Mouse (Mus musculus) lung, embryonic 15.5 days (tissue): ENCODE data around the gene Fam189a1. TPM values are rescaled to one million over a fixed set of nuclear protein-coding genes. Genes with fewer than 3 reads are reported as not detected.

Source experiments
- ATAC-seq: fragments of 200-750 bp; cut with Nextera tagmentation; 2 replicates; pipeline ENCODE4 v1.8.0; 2017; ENCODE audit warnings: moderate number of reproducible peaks, borderline replicate concordance; ENCODE audit not compliant: low FRiP score, low TSS enrichment; ENCODE audit errors: extremely low read depth
- H3K27ac ChIP-seq: fragments of 300-500 bp; sonication (generic); 2 replicates; pipeline ENCODE4 v1.5.1; 2015; ENCODE audit warnings: moderate library complexity, mild to moderate bottlenecking, inconsistent platforms
- H3K27me3 ChIP-seq: fragments of 300-500 bp; sonication (generic); 2 replicates; pipeline ENCODE4 v1.6.1; 2015; ENCODE audit warnings: inconsistent platforms
- H3K36me3 ChIP-seq: fragments of 300-500 bp; sonication (generic); 2 replicates; pipeline ENCODE4 v1.6.1; 2015; ENCODE audit warnings: inconsistent platforms
- H3K4me1 ChIP-seq: fragments of 300-500 bp; sonication (generic); 2 replicates; pipeline ENCODE4 v1.6.1; 2015; ENCODE audit warnings: inconsistent platforms
- H3K4me2 ChIP-seq: fragments of 300-500 bp; sonication (generic); 2 replicates; pipeline ENCODE4 v1.6.1; 2015; ENCODE audit warnings: inconsistent platforms, mild to moderate bottlenecking, moderate library complexity
- H3K4me3 ChIP-seq: fragments of 300-500 bp; sonication (generic); 2 replicates; pipeline ENCODE4 v1.5.1; 2015; ENCODE audit warnings: mild to moderate bottlenecking, inconsistent platforms
- H3K9ac ChIP-seq: fragments of 300-500 bp; sonication (generic); 2 replicates; pipeline ENCODE4 v1.6.1; 2015; ENCODE audit warnings: inconsistent platforms
- H3K9me3 ChIP-seq: fragments of 300-500 bp; sonication (generic); 2 replicates; pipeline ENCODE4 v1.6.1; 2016; ENCODE audit warnings: inconsistent platforms
- WGBS: fragments of 180-500 bp; shearing (Covaris S2); methylation state at CpG from one replicate; pipeline ENCODE4 v1.1.7; 2015; 5-methylcytosine and 5-hydroxymethylcytosine counted together
- polyA plus RNA-seq: library from polyadenylated mRNA; unstranded; fragments of >200 nt; fragmentation: Nextera tagmentation; extraction: Ambion mirVana; gene quantifications from 2 replicates; pipeline ENCODE4 v1.2.1, GENCODE M21; 2015

Gene Fam189a1
- polyA plus RNA-seq, 1 experiment from 2014 or later: 0.44 TPM

GRCm38 (mm10) chr7:64776708-64777489 is 379.5 kb downstream of the Fam189a1 start:
- Histone ChIP-seq H3K4me2 (no peak overlapping the region), H3K9me3 (no peaks in the 10 kb centered on the region), H3K27ac (peak overlapping the region; percentile 48; the same call in 1 of the 2 replicates), H3K36me3 (no peaks in the 10 kb centered on the region), H3K4me3 (no peak overlapping the region), H3K4me1 (no peaks in the 10 kb centered on the region), H3K9ac (no peak overlapping the region), H3K27me3 (no peaks in the 10 kb centered on the region)
- WGBS: 70% methylated on average over 13 of the region's 13 CpGs
- no peak; the same call in 1 of the 2 replicates for ATAC-seq

DNA sequence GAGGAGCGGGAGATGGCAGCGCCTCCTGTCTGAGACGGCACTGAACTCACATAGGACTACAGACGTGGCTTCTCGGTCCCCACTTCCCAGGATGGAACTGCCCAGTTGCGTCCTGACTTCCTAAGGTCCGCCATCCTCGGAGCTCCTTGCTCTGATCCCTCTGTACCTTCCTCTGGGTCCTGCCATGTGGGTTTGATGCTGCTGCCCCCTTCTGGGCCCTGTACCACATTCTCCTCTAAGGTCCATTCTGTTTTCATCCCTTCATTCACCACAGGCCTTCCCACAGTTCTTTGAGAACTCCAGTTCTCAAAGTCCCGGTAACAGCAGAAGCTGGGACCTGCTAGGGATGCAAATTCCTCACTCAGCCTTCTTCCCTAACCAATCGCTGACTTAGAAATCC is 382.9 kb downstream of the Fam189a1 start:
- no peaks in the 10 kb centered on the region for H3K36me3 ChIP-seq
- ATAC-seq: no peak
- no peak overlapping the region for H3K27ac ChIP-seq
- H3K9me3 ChIP-seq: no peaks in the 10 kb centered on the region
- H3K4me2 ChIP-seq: no peak overlapping the region
- H3K4me3 ChIP-seq: no peak overlapping the region
- H3K27me3 ChIP-seq: no peaks in the 10 kb centered on the region
- no peaks in the 10 kb centered on the region for H3K4me1 ChIP-seq
- no peak overlapping the region for H3K9ac ChIP-seq
- WGBS: 42% methylated on average over 10 of the region's 10 CpGs

DNA sequence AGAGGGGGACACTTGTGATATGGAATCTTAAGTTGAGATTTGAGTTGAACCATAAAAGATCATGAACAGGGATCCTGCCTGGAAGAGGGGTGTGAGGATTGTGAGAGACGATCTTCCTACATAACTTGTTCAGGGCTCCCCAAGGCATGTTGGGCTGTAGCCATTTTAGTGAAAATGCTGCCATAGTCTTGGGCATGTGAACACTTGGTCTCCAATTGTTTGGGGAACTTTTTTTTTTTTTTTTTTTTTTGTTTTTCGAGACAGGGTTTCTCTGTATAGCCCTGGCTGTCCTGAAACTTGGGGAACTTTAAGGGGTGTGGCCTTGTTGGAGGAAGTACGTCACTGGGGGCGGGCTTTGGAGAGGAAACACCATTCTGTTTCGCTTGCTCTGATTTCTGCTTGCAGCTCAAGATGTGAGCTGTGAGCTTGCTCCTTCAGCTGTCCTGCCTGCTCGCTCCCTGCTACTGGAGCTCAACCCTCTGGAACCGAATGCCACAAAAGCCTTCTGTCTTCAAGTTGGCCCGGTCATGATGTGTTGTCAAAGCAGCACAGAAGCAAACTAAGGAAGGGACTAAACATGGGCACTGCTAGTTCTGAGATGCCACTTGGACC is 385.5 kb downstream of the Fam189a1 start:
- no peak overlapping the region for H3K4me2 ChIP-seq
- H3K9ac ChIP-seq: no peak overlapping the region

GRCm38 (mm10) chr7:64769768-64770167 is 386.6 kb downstream of the Fam189a1 start:
- no peaks in the 10 kb centered on the region for H3K4me1 ChIP-seq
- no peak overlapping the region for H3K9ac ChIP-seq
- H3K36me3 ChIP-seq: no peaks in the 10 kb centered on the region
- no peak overlapping the region for H3K4me3 ChIP-seq
- no peak overlapping the region for H3K27ac ChIP-seq
- no peak for ATAC-seq
- H3K4me2 ChIP-seq: no peak overlapping the region
- WGBS: 47% methylated on average over 7 of the region's 7 CpGs
- no peaks in the 10 kb centered on the region for H3K27me3 ChIP-seq
- no peaks in the 10 kb centered on the region for H3K9me3 ChIP-seq

More for the DNA sequence above, 385.5 kb downstream of the Fam189a1 start:
- Histone ChIP-seq H3K27me3 (no peaks in the 10 kb centered on the region), H3K4me1 (no peaks in the 10 kb centered on the region), H3K4me3 (no peak overlapping the region), H3K36me3 (no peaks in the 10 kb centered on the region), H3K27ac (no peak overlapping the region), H3K9me3 (no peaks in the 10 kb centered on the region)
- WGBS: 79% methylated on average over 8 of the region's 8 CpGs
- no peak for ATAC-seq

DNA sequence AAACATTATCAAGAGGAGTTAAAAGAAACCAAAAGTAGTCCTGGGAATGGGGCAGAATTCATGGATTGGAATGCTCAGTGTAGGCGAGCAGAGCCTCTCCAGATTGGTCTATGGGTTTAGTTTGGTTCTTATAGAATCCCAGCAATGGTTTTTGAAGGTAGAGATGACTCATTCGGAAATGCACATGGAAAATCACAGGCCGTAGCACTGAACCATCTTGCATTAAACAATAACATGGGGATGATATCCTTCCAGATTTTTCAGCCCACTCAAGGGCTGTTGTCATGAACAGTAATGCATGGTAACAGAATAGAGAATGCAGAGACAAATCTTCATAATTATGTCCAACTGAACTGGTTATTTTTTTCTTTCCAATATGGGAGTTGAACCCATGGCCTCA is 390.8 kb downstream of the Fam189a1 start:
- WGBS: 74% methylated on average over 3 of the region's 3 CpGs
- no peak overlapping the region for H3K9ac ChIP-seq
- no peak overlapping the region for H3K27ac ChIP-seq
- no peaks in the 10 kb centered on the region for H3K4me1 ChIP-seq
- no peak overlapping the region for H3K4me2 ChIP-seq
- no peaks in the 10 kb centered on the region for H3K9me3 ChIP-seq
- H3K4me3 ChIP-seq: no peak overlapping the region
- no peaks in the 10 kb centered on the region for H3K27me3 ChIP-seq
- ATAC-seq: no peak
- no peaks in the 10 kb centered on the region for H3K36me3 ChIP-seq

DNA sequence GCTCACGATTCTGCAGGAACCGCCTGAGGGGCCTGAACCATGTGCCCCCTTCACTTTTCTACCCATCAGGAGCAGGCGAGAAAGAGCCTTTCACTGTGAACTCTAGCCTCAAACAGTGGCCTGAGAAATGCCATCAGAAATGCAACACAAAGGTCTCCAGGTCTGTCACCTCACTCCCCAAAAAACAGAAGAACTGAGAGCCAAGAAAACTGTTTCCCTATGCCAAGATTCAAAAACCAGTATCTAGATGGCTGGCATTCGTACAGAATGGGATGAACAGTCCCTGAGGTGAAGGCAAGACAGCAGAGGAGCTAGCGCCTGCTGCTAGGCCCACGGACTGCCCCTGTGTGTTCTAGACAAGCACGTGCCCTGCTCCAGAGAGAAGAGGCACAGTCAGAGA is 401.2 kb downstream of the Fam189a1 start:
- H3K4me3 ChIP-seq: no peak overlapping the region
- H3K27me3 ChIP-seq: no peaks in the 10 kb centered on the region
- 77% methylated on average over 7 of the region's 7 CpGs for WGBS
- ATAC-seq: no peak
- H3K9ac ChIP-seq: no peak overlapping the region
- H3K4me1 ChIP-seq: no peaks in the 10 kb centered on the region
- no peaks in the 10 kb centered on the region for H3K36me3 ChIP-seq
- H3K9me3 ChIP-seq: no peaks in the 10 kb centered on the region
- H3K4me2 ChIP-seq: no peak overlapping the region
- no peak overlapping the region for H3K27ac ChIP-seq

GRCm38 (mm10) chr7:64754161-64754560 is 402.2 kb downstream of the Fam189a1 start:
- Histone ChIP-seq H3K27me3 (no peaks in the 10 kb centered on the region), H3K4me1 (no peaks in the 10 kb centered on the region), H3K9me3 (no peaks in the 10 kb centered on the region), H3K4me2 (no peak overlapping the region), H3K9ac (no peak overlapping the region), H3K27ac (no peak overlapping the region), H3K36me3 (no peaks in the 10 kb centered on the region), H3K4me3 (no peak overlapping the region)
- ATAC-seq: no peak
- WGBS: 43% methylated on average over 7 of the region's 7 CpGs

DNA sequence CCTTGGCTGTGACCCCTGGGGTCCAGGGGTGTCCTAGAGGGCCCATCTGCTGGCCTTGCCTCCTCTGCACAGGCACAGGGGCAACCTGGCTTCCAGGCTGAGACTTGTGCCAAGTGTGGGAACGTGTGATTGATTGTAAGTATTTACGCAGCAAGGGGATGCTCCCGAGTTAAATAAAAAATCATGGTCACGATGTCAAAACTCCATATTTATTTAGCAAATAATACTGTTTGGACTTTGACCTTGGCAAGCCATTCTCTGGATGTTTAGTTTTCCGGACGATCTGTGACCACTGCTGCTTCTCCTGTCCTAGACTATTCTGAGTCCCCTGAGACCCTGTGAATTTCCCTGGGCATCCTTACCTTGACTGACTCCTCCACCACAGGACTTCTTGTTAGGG is 402.7 kb downstream of the Fam189a1 start:
- no peaks in the 10 kb centered on the region for H3K27me3 ChIP-seq
- no peaks in the 10 kb centered on the region for H3K4me1 ChIP-seq
- no peaks in the 10 kb centered on the region for H3K9me3 ChIP-seq
- WGBS: 45% methylated on average over 6 of the region's 6 CpGs
- H3K4me3 ChIP-seq: no peak overlapping the region
- no peak overlapping the region for H3K9ac ChIP-seq
- H3K27ac ChIP-seq: no peak overlapping the region
- no peak for ATAC-seq
- no peaks in the 10 kb centered on the region for H3K36me3 ChIP-seq
- no peak overlapping the region for H3K4me2 ChIP-seq

GRCm38 (mm10) chr7:64752133-64752532 is 404.2 kb downstream of the Fam189a1 start:
- Histone ChIP-seq H3K36me3 (no peaks in the 10 kb centered on the region), H3K4me1 (no peaks in the 10 kb centered on the region), H3K27ac (no peak overlapping the region), H3K9me3 (no peaks in the 10 kb centered on the region), H3K9ac (no peak overlapping the region), H3K4me3 (no peak overlapping the region), H3K27me3 (no peaks in the 10 kb centered on the region), H3K4me2 (no peak overlapping the region)
- 93% methylated on average over 7 of the region's 7 CpGs for WGBS
- ATAC-seq: no peak

DNA sequence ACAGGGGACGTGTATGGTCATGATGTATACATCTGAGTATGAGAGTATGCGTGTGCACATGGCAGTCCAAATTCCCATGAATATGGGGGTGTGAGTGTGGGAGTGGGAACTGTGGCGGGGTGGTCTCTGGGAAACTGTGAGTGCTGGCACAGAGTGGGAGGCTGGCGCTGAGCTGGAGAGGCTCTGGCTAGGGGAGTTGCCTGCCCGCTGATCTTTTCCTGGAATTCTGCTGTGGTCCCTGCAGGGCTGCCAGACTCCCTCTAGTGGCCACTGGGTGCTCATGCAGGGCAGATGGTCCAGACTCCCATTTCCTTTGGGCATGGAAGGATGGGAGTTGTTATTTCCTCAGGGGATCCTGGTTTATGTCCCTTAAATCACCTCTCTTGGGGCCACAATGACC is 404.9 kb downstream of the Fam189a1 start:
- Histone ChIP-seq H3K27ac (no peak overlapping the region), H3K4me1 (no peaks in the 10 kb centered on the region), H3K36me3 (no peaks in the 10 kb centered on the region), H3K27me3 (no peaks in the 10 kb centered on the region), H3K9ac (no peak overlapping the region), H3K9me3 (no peaks in the 10 kb centered on the region), H3K4me3 (no peak overlapping the region), H3K4me2 (no peak overlapping the region)
- 26% methylated on average over 5 of the region's 5 CpGs for WGBS
- ATAC-seq: peak; percentile 39; the same call in 1 of the 2 replicates

DNA sequence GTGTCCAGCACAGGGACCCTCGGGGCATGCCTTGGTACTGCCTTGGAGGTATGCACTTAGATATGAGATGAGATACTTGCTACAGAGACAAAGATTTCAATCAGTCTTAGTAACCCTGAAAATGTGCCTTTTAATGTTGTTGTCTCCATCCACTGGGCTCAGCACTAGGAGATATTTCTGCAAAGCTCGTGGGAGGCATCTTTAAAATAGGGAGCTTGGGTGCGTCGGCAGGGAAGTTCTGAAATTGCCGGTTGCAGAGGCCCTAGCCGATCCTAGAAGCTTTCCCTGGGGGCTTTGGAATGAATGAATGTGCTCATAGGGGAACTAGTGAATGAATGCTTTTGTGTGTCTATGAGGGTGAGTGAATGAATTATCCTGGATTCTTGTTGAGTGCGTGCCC is 412.8 kb downstream of the Fam189a1 start:
- Histone ChIP-seq H3K9me3 (no peaks in the 10 kb centered on the region), H3K27ac (no peak overlapping the region), H3K4me2 (no peak overlapping the region), H3K9ac (no peak overlapping the region), H3K36me3 (no peaks in the 10 kb centered on the region), H3K4me3 (no peak overlapping the region), H3K4me1 (no peaks in the 10 kb centered on the region), H3K27me3 (no peaks in the 10 kb centered on the region)
- ATAC-seq: no peak
- 86% methylated on average over 7 of the region's 7 CpGs for WGBS
